ENCODE assay signal across 29 mouse cellular contexts in genomic region chr3:144947376-144947775, GRCm38 (mm10). TPM values are rescaled to one million over a fixed set of nuclear protein-coding genes. Genes with fewer than 3 reads are reported as not detected.
DNase-seq lines count a peak whose midpoint lies in the region; ATAC-seq lines count a peak whose summit lies in the region.
"Not testable (repeated sequence)": the region's sequence is repeated elsewhere in the genome, so short reads cannot be mapped to it uniquely, and the experiment has no call there.
"Had no signal": no experiment of that assay in that cellular context is flagged by ENCODE, and none has a peak within 500 bp of the region (broad histone marks: within the 10 kb centered on the region; RNA-seq: fewer than 3 reads in every experiment).

No protein-coding gene starts in this region.

- H3K27ac ChIP-seq in ES-E14 (ENCODE audit: insufficient read depth, low read depth, low read length, poor library complexity, severe bottlenecking): peak overlapping the region; percentile 79
- H3K27ac ChIP-seq in heart, embryonic 11.5 days (ENCODE audit: low read depth, low read length); heart, embryonic 14.5 days (replicated peaks in 1 of 2; ENCODE audit: control insufficient read depth in 1 of 2, insufficient read depth in 1 of 2, low read depth in 2 of 2, low read length in 2 of 2); limb, embryonic 13.5 days: not testable (repeated sequence)

- H3K4me1 ChIP-seq in ES-E14 (ENCODE audit: control insufficient read depth in 2 of 2, insufficient read depth in 2 of 2, low read length in 2 of 2, poor library complexity in 1 of 2); heart, embryonic 11.5 days (ENCODE audit: control insufficient read depth, insufficient read depth, low read length); heart, embryonic 14.5 days (ENCODE audit: control insufficient read depth in 2 of 2, insufficient read depth in 2 of 2, low read length in 2 of 2); limb, embryonic 13.5 days: not testable (repeated sequence)

- DNase-seq in ES-E14 (ENCODE audit: low read depth, low spot score): peak; percentile 39
- peak; percentile 80 for DNase-seq in ZHBTc4 (ENCODE audit: low read depth, low spot score)

- H3K9ac ChIP-seq in ES-E14 (ENCODE audit: insufficient read depth, low read depth, low read length, poor library complexity, severe bottlenecking); heart, embryonic 11.5 days (ENCODE audit: low read depth, low read length); heart, embryonic 14.5 days (ENCODE audit: low read length); limb, embryonic 13.5 days: not testable (repeated sequence)

- H3K4me2 ChIP-seq in heart, embryonic 11.5 days: peak overlapping the region; percentile 17
- H3K4me2 ChIP-seq in heart, embryonic 14.5 days (ENCODE audit: low read length): peak overlapping the region; percentile 29; the same call in 1 of the 2 replicates
- peak overlapping the region; percentile 14; the same call in 1 of the 2 replicates for H3K4me2 ChIP-seq in limb, embryonic 13.5 days (replicated peaks)

- not testable (repeated sequence) for H3K27me3 ChIP-seq in heart, embryonic 11.5 days (ENCODE audit: control insufficient read depth, insufficient read depth, low read length); heart, embryonic 14.5 days (ENCODE audit: control insufficient read depth, insufficient read depth, low read length); limb, embryonic 13.5 days

- not testable (repeated sequence) for H3K36me3 ChIP-seq in ES-E14 (ENCODE audit: control insufficient read depth, insufficient read depth, low read length, poor library complexity, severe bottlenecking); heart, embryonic 11.5 days (ENCODE audit: control insufficient read depth, insufficient read depth, low read length); heart, embryonic 14.5 days (ENCODE audit: control insufficient read depth, insufficient read depth, low read length); limb, embryonic 13.5 days

- H3K4me3 ChIP-seq in ES-E14 (ENCODE audit: insufficient read depth in 1 of 2, low read depth in 1 of 2, low read length in 2 of 2, poor library complexity in 1 of 2, severe bottlenecking in 1 of 2): peak overlapping the region in 1 of 2 experiments; percentile 54; a peak in 1 of 4 replicates
- not testable (repeated sequence) for H3K4me3 ChIP-seq in heart, embryonic 11.5 days (ENCODE audit: low read depth, low read length); heart, embryonic 14.5 days (ENCODE audit: control insufficient read depth in 1 of 2, insufficient read depth in 1 of 2, low read depth in 1 of 2, low read length in 2 of 2); limb, embryonic 13.5 days

- H3K9me3 ChIP-seq in ES-E14 (ENCODE audit: control insufficient read depth, insufficient read depth, low read depth, low read length); heart, embryonic 11.5 days (replicated peaks; ENCODE audit: control insufficient read depth, low read length); heart, embryonic 14.5 days (ENCODE audit: control insufficient read depth, low read length); limb, embryonic 13.5 days: not testable (repeated sequence)

- 16% methylated on average over 5 of the region's 5 CpGs for WGBS in heart, embryonic 11.5 days (ENCODE audit: insufficient replicate concordance)
- WGBS in heart, embryonic 14.5 days: 16% methylated on average over 5 of the region's 5 CpGs
- 29% methylated on average over 5 of the region's 5 CpGs for WGBS in limb, embryonic 13.5 days

- in situ Hi-C loops in ES-E14 (cut with MboI; ENCODE audit: low sequenced_read_pairs in 2 of 2, unreplicated experiment in 2 of 2): not testable (repeated sequence)

- ATAC-seq in heart, embryonic 11.5 days (replicated peaks; ENCODE audit: insufficient number of reproducible peaks, low FRiP score, low TSS enrichment); heart, embryonic 14.5 days (ENCODE audit: insufficient number of reproducible peaks, insufficient read depth, low FRiP score, low read depth); limb, embryonic 13.5 days (ENCODE audit: low FRiP score, low read depth): not testable (repeated sequence)

RNA-seq across cellular contexts. Expression of gene Clca4b, which starts 15.0 kb away (rescaled TPM):
- total RNA-seq in ES-E14 (2012; rRNA removed): 0.21 and 0.22 TPM in 2 replicates
- not detected in 2 replicates for polyA plus RNA-seq in heart, embryonic 11.5 days (2014; fragmentation: Nextera tagmentation; extraction: Ambion mirVana)
- polyA plus RNA-seq in heart, embryonic 14.5 days (2014; fragmentation: Nextera tagmentation; extraction: Ambion mirVana): not detected in 2 replicates
- polyA plus RNA-seq in limb, embryonic 13.5 days (2015; fragmentation: Nextera tagmentation; extraction: Ambion mirVana): 0.06 TPM in 1 of 2 replicates, not detected in the other
- total RNA-seq: adrenal gland, adult 2 months; adrenal gland, postnatal 14 days; adrenal gland, postnatal 4 days; common myeloid progenitor, adult 5-6 weeks; gastrocnemius, adult 18-20 months; gastrocnemius, postnatal 10 days; gastrocnemius, postnatal 36 days; granulocyte monocyte progenitor cell, adult 5-6 weeks; heart, adult 2 months; heart, postnatal 10 days; heart, postnatal 36 days; hindbrain, postnatal 0 days; MEL had no signal
- polyA plus RNA-seq: adrenal gland, adult 2 months; C2C12; CD4-positive, CD25-positive, alpha-beta regulatory T cell, adult 4 months; embryonic facial prominence, embryonic 12.5 days; erythroblast, embryonic 14.5 days; forebrain, embryonic 13.5 days; forebrain, embryonic 16.5 days; heart, adult 2 months; heart, embryonic 10.5 days; hindbrain, embryonic 11.5 days; hindbrain, embryonic 14.5 days; inflammation-experienced regulatory T-cells, adult 6 months had no signal

RNA-seq across cellular contexts. Expression of gene Clca4a, which starts 27.5 kb away (rescaled TPM):
- total RNA-seq in ES-E14 (2012; rRNA removed): 0.16 and 0.22 TPM in 2 replicates
- not detected in 2 replicates for polyA plus RNA-seq in heart, embryonic 11.5 days (2014; fragmentation: Nextera tagmentation; extraction: Ambion mirVana)
- not detected in 2 replicates for polyA plus RNA-seq in heart, embryonic 14.5 days (2014; fragmentation: Nextera tagmentation; extraction: Ambion mirVana)
- polyA plus RNA-seq in limb, embryonic 13.5 days (2015; fragmentation: Nextera tagmentation; extraction: Ambion mirVana): 0.06 TPM in 1 of 2 replicates, not detected in the other
- total RNA-seq: adrenal gland, adult 2 months; adrenal gland, postnatal 14 days; adrenal gland, postnatal 4 days; common myeloid progenitor, adult 5-6 weeks; gastrocnemius, postnatal 10 days; gastrocnemius, postnatal 36 days; granulocyte monocyte progenitor cell, adult 5-6 weeks; heart, adult 2 months; heart, postnatal 10 days; heart, postnatal 36 days; hindbrain, postnatal 0 days; MEL had no signal
- polyA plus RNA-seq: adrenal gland, adult 2 months; CD4-positive, CD25-positive, alpha-beta regulatory T cell, adult 4 months; erythroblast, embryonic 14.5 days; forebrain, embryonic 13.5 days; forebrain, embryonic 16.5 days; heart, adult 2 months; hindbrain, embryonic 11.5 days; hindbrain, embryonic 14.5 days; hindbrain, postnatal 0 days; inflammation-experienced regulatory T-cells, adult 6 months; intestine, embryonic 16.5 days had no signal
